Mouse (Mus musculus) liver, embryonic 16.5 days (tissue): ENCODE measurements around the gene Pkmyt1. TPM values are rescaled to one million over a fixed set of nuclear protein-coding genes. Genes with fewer than 3 reads are reported as not detected.

Experiments used
- ATAC-seq: fragments of 200-750 bp; cut with Nextera tagmentation; 2 replicates; pipeline ENCODE4 v1.8.0; 2017; ENCODE audit warnings: low read depth, mild to moderate bottlenecking, moderate number of reproducible peaks, moderate library complexity
- H3K27ac ChIP-seq: fragments of 300-500 bp; sonication (generic); 2 replicates; pipeline ENCODE4 v1.5.1; 2014; ENCODE audit warnings: mild to moderate bottlenecking, low read length
- H3K27me3 ChIP-seq: fragments of 300-500 bp; sonication (generic); 2 replicates; pipeline ENCODE4 v1.6.1; 2014; ENCODE audit warnings: low read depth, low read length, mixed read lengths; ENCODE audit not compliant: control insufficient read depth, insufficient read depth
- H3K36me3 ChIP-seq: fragments of 300-500 bp; sonication (generic); 2 replicates; pipeline ENCODE4 v1.6.1; 2014; ENCODE audit warnings: mild to moderate bottlenecking; ENCODE audit not compliant: control insufficient read depth, insufficient read depth
- H3K4me1 ChIP-seq: fragments of 300-500 bp; sonication (generic); 2 replicates; pipeline ENCODE4 v1.6.1; 2014; ENCODE audit warnings: low read depth, low read length, mixed read lengths; ENCODE audit not compliant: control insufficient read depth
- H3K4me2 ChIP-seq: fragments of 300-500 bp; sonication (generic); 2 replicates; pipeline ENCODE4 v1.6.1; 2014; ENCODE audit warnings: low read depth, low read length, mixed read lengths
- H3K4me3 ChIP-seq: fragments of 300-500 bp; sonication (generic); 2 replicates; pipeline ENCODE4 v1.5.1; 2014; ENCODE audit warnings: low read depth, mild to moderate bottlenecking, low read length
- H3K9ac ChIP-seq: fragments of 300-500 bp; sonication (generic); 2 replicates; pipeline ENCODE4 v1.6.1; 2014; ENCODE audit warnings: low read depth, low read length
- H3K9me3 ChIP-seq: fragments of 300-500 bp; sonication (generic); replicated peaks from 2 replicates; pipeline ENCODE4 v1.6.1; 2016; ENCODE audit warnings: low read length; ENCODE audit not compliant: control insufficient read depth
- WGBS: fragments of 180-500 bp; shearing (Covaris S2); extraction: QIAGEN DNeasy Blood & Tissue Kit; methylation state at CpG from one replicate; pipeline ENCODE4 v1.1.7; 2014; ENCODE audit not compliant: insufficient replicate concordance; 5-methylcytosine and 5-hydroxymethylcytosine counted together
- polyA plus RNA-seq: library from polyadenylated mRNA; unstranded; fragments of >200 nt; fragmentation: Nextera tagmentation; extraction: Ambion mirVana; gene quantifications from 2 replicates; pipeline ENCODE4 v1.2.1, GENCODE M21; 2015

The Pkmyt1 gene
- polyA plus RNA-seq, 1 experiment from 2014 or later, result 26.0 TPM

DNA sequence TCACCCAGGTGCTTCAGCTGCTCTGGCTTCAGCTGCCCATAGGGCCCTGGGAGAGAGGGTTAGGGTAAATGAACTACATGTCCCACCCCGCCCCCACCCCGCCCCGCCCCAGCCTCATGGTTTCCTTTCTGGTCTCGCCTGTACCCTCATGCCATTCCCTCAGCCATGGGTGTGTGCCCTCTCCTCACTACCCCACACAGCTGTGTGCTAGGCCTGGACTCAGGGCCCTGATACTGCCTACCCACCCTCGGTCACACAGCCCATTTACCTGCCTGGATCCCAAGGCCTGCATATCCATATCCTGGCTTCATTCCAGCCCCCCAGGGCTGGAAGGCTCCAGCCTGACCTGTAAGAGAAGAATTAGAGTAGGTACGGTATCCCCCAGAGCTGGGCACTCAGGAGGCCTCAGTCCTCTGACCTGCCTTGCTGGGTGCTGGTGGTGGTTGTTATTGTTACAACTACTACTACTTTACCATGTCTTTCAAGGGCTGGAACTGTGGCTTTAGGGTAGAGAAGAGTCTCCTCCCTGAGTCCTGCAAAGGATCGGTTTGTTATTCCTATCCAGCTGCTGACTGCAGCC lies 20.5 kb upstream of the Pkmyt1 start:
- no peak overlapping the region for H3K9ac ChIP-seq
- no peaks in the 10 kb centered on the region for H3K4me1 ChIP-seq
- H3K27ac ChIP-seq, result no peak overlapping the region
- no peaks in the 10 kb centered on the region for H3K36me3 ChIP-seq
- H3K4me3 ChIP-seq, result no peak overlapping the region
- 60% methylated on average over 7 of the region's 7 CpGs for WGBS
- H3K27me3 ChIP-seq, result peaks cover 12% of the 10 kb centered on the region
- no peak for ATAC-seq
- no peak overlapping the region for H3K4me2 ChIP-seq
- no peaks in the 10 kb centered on the region for H3K9me3 ChIP-seq

DNA sequence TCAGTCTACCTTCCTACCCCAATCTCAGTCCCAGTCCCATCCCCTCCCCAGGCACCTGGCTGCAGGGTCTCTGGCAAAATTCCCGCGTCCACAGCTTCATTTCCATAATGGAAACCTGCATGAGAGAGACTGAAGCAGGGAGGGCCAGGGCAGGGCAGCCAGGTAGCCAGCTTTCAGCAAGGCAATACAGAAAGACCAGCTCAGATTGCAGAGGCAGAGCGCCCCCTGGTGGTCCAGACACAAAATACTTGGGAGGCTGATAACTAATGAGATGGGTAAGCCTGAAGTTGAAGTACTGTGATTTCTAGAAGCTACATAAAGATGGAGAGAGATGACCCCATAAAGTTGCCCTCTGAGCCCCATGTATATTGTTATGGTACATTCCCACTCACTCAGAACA lies 19.9 kb upstream of the Pkmyt1 start:
- Histone ChIP-seq H3K4me2 (no peak overlapping the region), H3K4me3 (no peak overlapping the region), H3K4me1 (no peaks in the 10 kb centered on the region), H3K9ac (no peak overlapping the region), H3K9me3 (no peaks in the 10 kb centered on the region), H3K36me3 (no peaks in the 10 kb centered on the region), H3K27ac (no peak overlapping the region), H3K27me3 (peaks cover 6% of the 10 kb centered on the region)
- 2% methylated on average over 3 of the region's 3 CpGs for WGBS
- ATAC-seq, result no peak

DNA sequence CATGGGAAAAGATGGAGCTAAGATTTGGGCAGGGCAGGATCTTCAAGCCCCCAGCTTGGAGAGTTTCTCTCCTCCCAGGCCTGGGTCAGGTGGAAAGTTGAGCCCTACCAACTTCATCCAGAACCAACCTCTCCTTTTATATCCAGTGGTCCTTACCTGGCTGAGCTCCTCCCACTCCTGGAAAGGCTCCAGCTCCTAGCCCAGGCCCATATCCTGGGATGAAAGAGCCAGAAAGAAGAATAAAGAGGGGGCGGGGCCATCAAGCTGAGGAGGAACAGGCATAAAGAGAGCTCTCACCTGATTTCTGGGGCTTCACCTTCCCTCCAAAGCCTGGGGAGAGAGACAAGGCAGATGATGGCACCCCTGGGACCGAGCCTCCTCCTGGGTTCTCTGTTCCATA lies 9.1 kb upstream of the Pkmyt1 start:
- WGBS, result 38% methylated on average over 2 of the region's 2 CpGs
- no peak overlapping the region for H3K4me3 ChIP-seq
- ATAC-seq, result no peak
- H3K4me1 ChIP-seq, result no peaks in the 10 kb centered on the region; the same call in 1 of the 2 replicates
- no peak overlapping the region for H3K4me2 ChIP-seq
- no peak overlapping the region for H3K27ac ChIP-seq
- H3K36me3 ChIP-seq, result no peaks in the 10 kb centered on the region
- H3K9ac ChIP-seq, result no peak overlapping the region
- H3K9me3 ChIP-seq, result no peaks in the 10 kb centered on the region
- no peaks in the 10 kb centered on the region for H3K27me3 ChIP-seq

DNA sequence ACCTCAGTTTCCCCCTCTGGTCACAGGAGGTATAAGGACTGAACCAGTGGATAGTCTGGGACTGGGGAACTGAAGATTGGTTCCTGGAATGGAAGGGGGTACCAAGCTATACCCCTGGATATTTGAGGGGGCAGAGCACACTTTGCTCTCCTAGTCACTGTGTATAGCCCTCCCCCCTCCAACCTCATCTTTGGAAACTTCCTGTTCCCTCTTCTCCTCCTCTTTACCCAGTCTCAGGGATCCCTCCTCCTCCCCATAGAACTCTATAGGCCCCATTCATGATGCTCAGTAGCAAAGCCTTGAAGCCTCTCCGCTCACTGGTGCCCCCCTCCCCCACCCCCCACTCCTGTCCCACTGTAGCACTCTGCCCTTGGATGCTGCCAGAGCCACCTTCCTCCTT lies 6.7 kb upstream of the Pkmyt1 start:
- no peaks in the 10 kb centered on the region for H3K36me3 ChIP-seq
- no peaks in the 10 kb centered on the region for H3K9me3 ChIP-seq
- 18% methylated on average over 1 of the region's 1 CpGs for WGBS
- H3K4me3 ChIP-seq, result no peak overlapping the region
- H3K27ac ChIP-seq, result no peak overlapping the region
- no peak overlapping the region for H3K4me2 ChIP-seq
- H3K27me3 ChIP-seq, result no peaks in the 10 kb centered on the region
- H3K9ac ChIP-seq, result no peak overlapping the region
- no peaks in the 10 kb centered on the region; the same call in 1 of the 2 replicates for H3K4me1 ChIP-seq
- ATAC-seq, result no peak

DNA sequence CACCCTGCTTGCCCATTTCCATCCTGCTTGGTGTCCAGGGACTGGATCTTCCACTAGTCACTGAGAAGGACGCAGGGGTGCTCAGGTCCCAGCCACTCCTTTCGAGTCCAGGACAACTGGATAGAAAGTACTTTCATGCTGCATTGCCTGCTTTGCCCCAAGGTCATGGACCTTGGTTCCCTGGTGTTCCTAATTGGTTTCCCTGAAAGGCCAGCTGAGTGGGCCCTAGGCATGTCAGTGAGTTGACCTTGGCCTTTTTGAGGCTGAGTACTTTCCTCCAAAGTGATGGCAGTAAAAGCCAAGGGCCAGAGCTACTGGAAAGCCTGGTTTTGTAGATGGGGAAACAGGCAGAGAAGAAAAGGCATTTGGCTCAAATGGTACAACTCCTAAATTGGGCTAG lies 4.2 kb upstream of the Pkmyt1 start:
- H3K9ac ChIP-seq, result no peak overlapping the region
- H3K27me3 ChIP-seq, result no peaks in the 10 kb centered on the region
- H3K27ac ChIP-seq, result no peak overlapping the region
- WGBS, result 68% methylated on average over 2 of the region's 2 CpGs
- H3K36me3 ChIP-seq, result no peaks in the 10 kb centered on the region
- H3K4me2 ChIP-seq, result no peak overlapping the region
- H3K4me3 ChIP-seq, result no peak overlapping the region
- H3K9me3 ChIP-seq, result no peaks in the 10 kb centered on the region
- H3K4me1 ChIP-seq, result peaks cover 7% of the 10 kb centered on the region
- ATAC-seq, result no peak

DNA sequence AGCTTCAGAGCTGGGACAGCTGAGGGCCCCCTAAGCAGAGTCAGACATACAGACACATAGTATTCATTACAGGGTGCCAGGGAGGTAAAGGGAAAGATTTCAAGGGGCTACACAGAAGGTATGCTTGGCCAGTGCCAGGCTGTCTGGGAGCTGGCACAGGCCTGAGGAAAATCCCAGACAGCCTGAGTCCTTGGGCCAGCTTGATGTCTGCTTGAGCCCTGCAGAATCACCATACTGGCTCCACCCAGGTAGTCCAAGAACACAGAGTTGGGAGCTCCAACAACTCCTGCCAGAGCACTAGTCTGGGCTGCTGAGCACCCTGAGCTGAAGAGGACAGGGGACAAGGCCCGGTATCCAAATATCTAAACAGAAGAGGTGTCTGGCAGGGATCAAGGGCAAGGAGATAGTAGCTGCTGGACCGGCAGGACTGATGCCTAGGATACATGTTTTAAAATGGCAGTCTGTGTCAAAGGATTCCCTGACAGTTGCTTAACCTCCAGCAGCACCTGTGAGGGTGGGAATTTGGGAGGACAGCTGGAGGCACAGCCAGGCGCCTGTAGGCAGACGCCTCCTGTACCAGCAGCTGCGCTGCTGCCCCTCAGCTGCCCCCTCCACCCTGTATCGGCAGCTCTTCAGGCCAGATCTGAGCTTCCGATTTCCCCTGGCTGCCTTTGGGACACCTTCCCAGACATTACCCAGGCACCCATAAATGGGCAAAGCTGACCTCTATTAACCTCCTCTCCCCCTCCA lies 3.6 kb upstream of the Pkmyt1 start, which contains the start of gene 1520401A03Rik:
1520401A03Rik (minus strand) TSS at position 408 of the 750 bp plus-strand sequence.
- Histone ChIP-seq H3K9me3 (no peaks in the 10 kb centered on the region), H3K4me1 (peaks cover 13% of the 10 kb centered on the region), H3K4me3 (no peak within 1 kb of the TSS), H3K36me3 (no peaks in the 10 kb centered on the region), H3K9ac (no peak within 1 kb of the TSS), H3K27me3 (no peaks in the 10 kb centered on the region), H3K4me2 (no peak within 1 kb of the TSS), H3K27ac (no peak within 1 kb of the TSS)
- WGBS, result 78% methylated on average over 7 of the region's 7 CpGs
- ATAC-seq, result no peak

DNA sequence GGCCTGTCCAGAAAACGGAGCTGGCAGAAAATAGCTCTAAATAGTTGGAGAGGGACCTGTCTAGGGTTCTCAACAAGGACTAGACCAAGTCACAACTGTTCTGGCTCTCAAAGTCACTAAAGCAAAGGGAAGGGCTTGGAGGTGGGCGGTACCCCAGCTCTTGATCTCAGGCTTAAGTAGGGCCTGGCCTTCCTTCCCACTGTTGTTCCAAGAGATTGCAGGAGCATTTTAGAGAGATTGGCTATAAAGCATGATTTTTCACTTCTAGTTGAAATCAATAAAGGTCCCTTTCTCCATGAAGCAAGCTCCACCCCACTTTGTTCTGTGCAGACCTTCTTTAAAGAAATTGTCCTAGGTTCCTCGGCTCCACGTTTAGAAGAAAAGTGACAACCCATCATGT lies 659 bp upstream of the Pkmyt1 start:
- Histone ChIP-seq H3K27me3 (no peaks in the 10 kb centered on the region), H3K36me3 (no peaks in the 10 kb centered on the region), H3K9me3 (no peaks in the 10 kb centered on the region), H3K9ac (peak overlapping the region; percentile 74), H3K4me2 (peak overlapping the region; percentile 85), H3K27ac (peak overlapping the region; percentile 69), H3K4me1 (peaks cover 22% of the 10 kb centered on the region), H3K4me3 (peak overlapping the region; percentile 88)
- no peak for ATAC-seq
- WGBS, result 41% methylated on average over 4 of the region's 4 CpGs

DNA sequence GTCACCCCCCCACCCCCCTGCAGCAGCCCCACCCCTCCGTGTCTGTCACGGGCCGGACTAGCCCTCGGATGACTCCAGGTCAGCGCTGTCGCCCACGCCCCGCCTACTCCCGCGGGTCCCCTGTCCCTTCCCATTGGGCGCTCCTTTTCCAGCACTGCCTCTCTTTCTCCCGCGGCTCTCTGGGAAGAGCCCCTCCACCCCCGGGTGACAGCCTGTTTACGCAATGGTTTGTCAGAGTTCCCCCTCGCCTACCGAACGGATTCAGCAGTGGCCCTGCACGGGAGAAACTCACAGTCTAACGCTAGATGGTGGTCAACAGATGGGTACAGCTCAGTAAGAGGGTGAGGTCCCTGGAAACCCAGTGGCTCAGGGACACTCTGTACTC lies 614 bp downstream of the Pkmyt1 start:
- peak overlapping the region; percentile 88 for H3K4me3 ChIP-seq
- H3K4me1 ChIP-seq, result peaks cover 22% of the 10 kb centered on the region
- ATAC-seq, result peak; percentile 86
- peak overlapping the region; percentile 85 for H3K9ac ChIP-seq
- H3K36me3 ChIP-seq, result no peaks in the 10 kb centered on the region
- no peaks in the 10 kb centered on the region for H3K9me3 ChIP-seq
- H3K27me3 ChIP-seq, result no peaks in the 10 kb centered on the region
- peak overlapping the region; percentile 85 for H3K4me2 ChIP-seq
- peak overlapping the region; percentile 92 for H3K27ac ChIP-seq
- under 1% methylated on average over 20 of the region's 20 CpGs for WGBS

DNA sequence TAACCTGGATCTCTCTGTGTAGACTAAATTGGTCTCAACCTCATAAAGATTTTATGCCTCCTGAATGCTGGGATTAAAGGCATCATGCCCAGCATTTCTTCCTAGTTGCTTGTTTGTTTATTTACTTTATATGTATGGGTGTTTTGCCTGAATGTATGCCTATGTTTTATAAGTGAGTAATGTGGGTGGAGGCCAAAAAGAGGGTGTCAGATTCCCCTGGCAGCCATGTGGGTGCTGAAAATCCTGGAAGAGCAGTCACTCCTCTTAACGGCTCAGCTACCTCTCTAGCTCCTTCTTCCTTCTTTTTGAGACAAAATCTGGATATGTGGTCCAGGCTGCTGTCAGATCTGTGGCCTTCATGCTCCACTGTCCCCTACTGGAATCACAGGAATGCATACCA lies 4.3 kb downstream of the Pkmyt1 start:
- Histone ChIP-seq H3K9ac (no peak overlapping the region), H3K36me3 (no peaks in the 10 kb centered on the region; the same call in 1 of the 2 replicates), H3K4me1 (peaks cover 21% of the 10 kb centered on the region), H3K27ac (no peak overlapping the region), H3K9me3 (no peaks in the 10 kb centered on the region), H3K27me3 (no peaks in the 10 kb centered on the region), H3K4me3 (no peak overlapping the region), H3K4me2 (no peak overlapping the region)
- WGBS, result 43% methylated on average over 1 of the region's 1 CpGs
- ATAC-seq, result no peak
